Mouse (Mus musculus): ENCODE data around the gene Ppp1r3f.

Ppp1r3f gene

GRCm38 (mm10) chrX:7574087-7574884 lies at the start of gene Ppp1r3f:
Gene Ppp1r3f (minus strand): TSS chrX:7574283.
- peak; percentile 96 for DNase-seq

GRCm38 (mm10) chrX:7617889-7618551 lies 43.9 kb upstream of the Ppp1r3f start:
- DNase-seq: no peak

GRCm38 (mm10) chrX:7610536-7611258 lies 36.6 kb upstream of the Ppp1r3f start:
- peak; percentile 28 for DNase-seq

GRCm38 (mm10) chrX:7610035-7610434 lies 36.0 kb upstream of the Ppp1r3f start:
- DNase-seq: no peak

GRCm38 (mm10) chrX:7606783-7607182 lies 32.7 kb upstream of the Ppp1r3f start, which contains the start of gene Cacna1f:
Gene Cacna1f (plus strand): TSS chrX:7607083.
- no peak for DNase-seq

- no peak for DNase-seq
These were observed 31.5 kb upstream of the Ppp1r3f start for GRCm38 (mm10) chrX:7605575-7605941.

GRCm38 (mm10) chrX:7604879-7605574 lies 30.9 kb upstream of the Ppp1r3f start, which contains the start of gene Ccdc22:
Gene Ccdc22 (minus strand): TSS chrX:7605517.
- DNase-seq: peak; percentile 74

GRCm38 (mm10) chrX:7604004-7604403 lies 29.9 kb upstream of the Ppp1r3f start:
- no peak for DNase-seq

GRCm38 (mm10) chrX:7595371-7595770 lies 21.3 kb upstream of the Ppp1r3f start:
- DNase-seq: peak; percentile 54

GRCm38 (mm10) chrX:7586356-7586755 lies 12.3 kb upstream of the Ppp1r3f start:
- no peak for DNase-seq

GRCm38 (mm10) chrX:7583881-7584280 lies 9.8 kb upstream of the Ppp1r3f start:
- DNase-seq: no peak

- no peak for DNase-seq
These were observed 7.1 kb upstream of the Ppp1r3f start for GRCm38 (mm10) chrX:7581151-7581550.

- DNase-seq: no peak
These were observed 775 bp upstream of the Ppp1r3f start for GRCm38 (mm10) chrX:7574885-7575231.

- peak; percentile 56 for DNase-seq
These were observed 652 bp downstream of the Ppp1r3f start, which contains the start of gene Foxp3 for GRCm38 (mm10) chrX:7573176-7574086. Gene Foxp3 (plus strand): TSS chrX:7573644.

- DNase-seq: no peak
These were observed 1.6 kb downstream of the Ppp1r3f start for GRCm38 (mm10) chrX:7572466-7572865.

GRCm38 (mm10) chrX:7571565-7572136 lies 2.4 kb downstream of the Ppp1r3f start:
- DNase-seq: no peak

- DNase-seq: no peak
These were observed 3.5 kb downstream of the Ppp1r3f start for GRCm38 (mm10) chrX:7570481-7571175.

- DNase-seq: no peak
These were observed 6.6 kb downstream of the Ppp1r3f start for GRCm38 (mm10) chrX:7567491-7567890.

GRCm38 (mm10) chrX:7566352-7566751 lies 7.7 kb downstream of the Ppp1r3f start:
- no peak for DNase-seq

GRCm38 (mm10) chrX:7563076-7563475 lies 11.0 kb downstream of the Ppp1r3f start:
- DNase-seq: no peak

- no peak for DNase-seq
These were observed 20.6 kb downstream of the Ppp1r3f start for GRCm38 (mm10) chrX:7553474-7553873.
